Mouse (Mus musculus) heart, embryonic 16.5 days (tissue): ENCODE measurements around the gene Kctd7. TPM values are rescaled to one million over a fixed set of nuclear protein-coding genes. Genes with fewer than 3 reads are reported as not detected.
A peak's percentile ranks its signal among the peaks of the same experiment; 100 is the strongest.

Source experiments
- ATAC-seq: fragments of 200-750 bp; cut with Nextera tagmentation; replicated peaks from 2 replicates; pipeline ENCODE4 v1.8.0; 2017; ENCODE audit warnings: moderate number of reproducible peaks; ENCODE audit not compliant: insufficient read depth, low FRiP score; ENCODE audit errors: extremely low read depth
- H3K27ac ChIP-seq: fragments of 300-500 bp; sonication (generic); 2 replicates; pipeline ENCODE4 v1.5.1; 2014; ENCODE audit warnings: mild to moderate bottlenecking, low read length, control low read depth, moderate library complexity
- H3K27me3 ChIP-seq: fragments of 300-500 bp; sonication (generic); 2 replicates; pipeline ENCODE4 v1.6.1; 2014; ENCODE audit warnings: low read length, mixed read lengths; ENCODE audit not compliant: control insufficient read depth, insufficient read depth
- H3K36me3 ChIP-seq: fragments of 300-500 bp; sonication (generic); 2 replicates; pipeline ENCODE4 v1.6.1; 2014; ENCODE audit not compliant: control insufficient read depth, insufficient read depth
- H3K4me1 ChIP-seq: fragments of 300-500 bp; sonication (generic); 2 replicates; pipeline ENCODE4 v1.6.1; 2014; ENCODE audit warnings: low read length, mixed read lengths; ENCODE audit not compliant: control insufficient read depth, insufficient read depth
- H3K4me2 ChIP-seq: fragments of 300-500 bp; sonication (generic); 2 replicates; pipeline ENCODE4 v1.6.1; 2014; ENCODE audit warnings: low read depth, mild to moderate bottlenecking, control low read depth, low read length
- H3K4me3 ChIP-seq: fragments of 300-500 bp; sonication (generic); 2 replicates; pipeline ENCODE4 v1.5.1; 2014; ENCODE audit warnings: mild to moderate bottlenecking, control low read depth, low read length
- H3K9ac ChIP-seq: fragments of 300-500 bp; sonication (generic); 2 replicates; pipeline ENCODE4 v1.6.1; 2014; ENCODE audit warnings: low read length, control low read depth
- H3K9me3 ChIP-seq: fragments of 300-500 bp; sonication (generic); replicated peaks from 2 replicates; pipeline ENCODE4 v1.6.1; 2016; ENCODE audit warnings: low read length; ENCODE audit not compliant: control insufficient read depth
- WGBS: fragments of 180-500 bp; shearing (Covaris S2); extraction: QIAGEN DNeasy Blood & Tissue Kit; methylation state at CpG from one replicate; pipeline ENCODE4 v1.1.7; 2014; 5-methylcytosine and 5-hydroxymethylcytosine counted together
- polyA plus RNA-seq: library from polyadenylated mRNA; unstranded; fragments of >200 nt; fragmentation: Nextera tagmentation; extraction: Ambion mirVana; gene quantifications from 2 replicates; pipeline ENCODE4 v1.2.1, GENCODE M21; 2015

The Kctd7 gene
- polyA plus RNA-seq, 1 experiment from 2014 or later, result 5.5 TPM

DNA sequence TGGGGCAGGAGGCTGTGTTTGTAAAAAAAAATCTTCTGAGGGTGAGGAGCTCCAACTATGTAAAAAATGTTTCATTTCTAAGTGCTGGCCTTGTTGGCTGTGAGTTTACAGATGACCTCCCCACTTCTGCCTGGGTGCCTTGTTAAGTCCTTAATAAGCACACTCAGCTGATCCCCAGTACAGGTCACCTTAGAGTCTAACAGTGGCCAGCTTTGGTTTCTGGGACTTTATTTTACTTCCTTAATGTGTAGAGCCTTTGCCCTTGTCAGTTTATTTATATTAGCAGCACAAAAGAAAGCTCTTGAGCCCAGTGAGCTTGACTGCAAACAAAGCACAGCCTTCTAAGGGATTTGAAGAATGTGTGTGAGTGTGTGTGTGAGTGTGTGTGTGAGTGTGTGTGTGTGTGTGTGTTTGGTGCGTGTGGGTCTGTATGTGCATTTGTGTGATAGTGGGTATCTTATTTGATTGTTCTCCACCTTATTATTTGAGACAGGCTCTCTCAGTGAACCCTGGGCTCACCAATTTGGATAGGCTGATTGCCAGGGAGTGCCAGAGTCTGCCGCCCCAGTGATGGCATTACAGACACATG lies 47.8 kb downstream of the Kctd7 start:
- H3K27ac ChIP-seq, result peak overlapping the region; percentile 46
- WGBS, result 42% methylated on average over 2 of the region's 2 CpGs
- no peaks in the 10 kb centered on the region for H3K27me3 ChIP-seq
- peaks cover 25% of the 10 kb centered on the region for H3K36me3 ChIP-seq
- peaks cover 18% of the 10 kb centered on the region for H3K4me1 ChIP-seq
- H3K4me2 ChIP-seq, result no peak overlapping the region
- H3K9me3 ChIP-seq, result no peaks in the 10 kb centered on the region
- ATAC-seq, result no peak
- H3K9ac ChIP-seq, result 0 out of 2 replicates have a peak overlapping the region, but pooled peaks have one; percentile 13
- H3K4me3 ChIP-seq, result no peak overlapping the region

GRCm38 (mm10) chr5:130193760-130194159 lies 49.1 kb downstream of the Kctd7 start:
- Histone ChIP-seq H3K27ac (no peak overlapping the region), H3K4me2 (no peak overlapping the region), H3K27me3 (no peaks in the 10 kb centered on the region), H3K36me3 (peaks cover 30% of the 10 kb centered on the region), H3K9me3 (no peaks in the 10 kb centered on the region), H3K4me1 (peaks cover 18% of the 10 kb centered on the region), H3K9ac (no peak overlapping the region), H3K4me3 (no peak overlapping the region)
- WGBS, result 82% methylated on average over 3 of the region's 3 CpGs
- no peak for ATAC-seq

DNA sequence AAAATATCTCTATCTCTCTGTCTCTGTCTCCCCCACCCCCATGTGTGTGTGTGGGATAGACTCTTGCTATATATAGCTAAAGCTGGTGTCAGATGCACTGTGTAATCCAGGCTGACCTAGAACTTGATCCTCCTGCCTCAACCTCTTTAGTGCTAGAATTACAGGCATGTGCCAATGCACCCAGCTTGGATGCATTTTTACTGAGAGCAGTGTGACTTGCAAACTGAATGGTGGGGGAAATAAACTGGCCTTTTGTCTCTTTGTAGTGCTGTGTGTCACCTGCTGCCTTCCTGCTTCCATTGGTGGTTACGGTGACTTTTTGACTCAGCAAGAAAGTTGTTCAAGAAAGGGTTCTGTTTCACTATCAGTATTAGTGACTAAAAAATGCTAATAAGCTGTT lies 51.6 kb downstream of the Kctd7 start:
- Histone ChIP-seq H3K27ac (no peak overlapping the region), H3K27me3 (no peaks in the 10 kb centered on the region), H3K9ac (no peak overlapping the region), H3K9me3 (no peaks in the 10 kb centered on the region), H3K4me1 (peaks cover 18% of the 10 kb centered on the region), H3K4me3 (no peak overlapping the region), H3K4me2 (no peak overlapping the region), H3K36me3 (peaks cover 26% of the 10 kb centered on the region)
- ATAC-seq, result no peak
- WGBS, result 88% methylated on average over 1 of the region's 1 CpGs

DNA sequence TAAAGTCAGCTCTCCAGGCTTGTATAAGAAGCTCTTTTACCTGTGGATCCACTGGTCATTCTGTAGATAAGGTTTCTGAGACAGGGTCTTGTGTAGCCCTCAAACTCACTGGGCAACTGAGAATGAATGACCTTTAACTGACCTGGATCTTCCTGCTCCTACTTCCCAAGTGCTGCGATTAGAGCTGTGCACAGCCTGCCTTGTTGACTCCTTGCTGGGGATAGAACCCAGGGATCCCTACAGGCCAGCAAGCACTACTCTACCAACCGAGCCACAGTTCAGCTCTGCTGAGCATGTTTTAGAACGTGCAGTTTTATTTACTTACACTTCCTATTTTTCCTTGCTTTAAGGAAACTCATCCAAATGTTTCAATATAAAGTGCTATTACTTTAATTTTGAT lies 52.8 kb downstream of the Kctd7 start:
- Histone ChIP-seq H3K4me3 (no peak overlapping the region), H3K9me3 (no peaks in the 10 kb centered on the region), H3K36me3 (peaks cover 29% of the 10 kb centered on the region), H3K27ac (no peak overlapping the region), H3K9ac (no peak overlapping the region), H3K27me3 (no peaks in the 10 kb centered on the region), H3K4me1 (peaks cover 12% of the 10 kb centered on the region), H3K4me2 (no peak overlapping the region)
- no peak for ATAC-seq
- 57% methylated on average over 3 of the region's 3 CpGs for WGBS

- Histone ChIP-seq H3K9ac (no peak overlapping the region), H3K27ac (no peak overlapping the region), H3K9me3 (no peaks in the 10 kb centered on the region), H3K27me3 (no peaks in the 10 kb centered on the region), H3K4me1 (peaks cover 9% of the 10 kb centered on the region), H3K4me2 (no peak overlapping the region), H3K4me3 (no peak overlapping the region), H3K36me3 (peaks cover 29% of the 10 kb centered on the region)
- ATAC-seq, result no peak
- WGBS, result 91% methylated on average over 7 of the region's 7 CpGs
Measured at GRCm38 (mm10) chr5:130197981-130198380, 53.3 kb downstream of the Kctd7 start.

GRCm38 (mm10) chr5:130200233-130201029 lies 55.8 kb downstream of the Kctd7 start:
- peaks cover 6% of the 10 kb centered on the region for H3K4me1 ChIP-seq
- H3K36me3 ChIP-seq, result peaks cover 25% of the 10 kb centered on the region
- WGBS, result 73% methylated on average over 10 of the region's 10 CpGs
- no peaks in the 10 kb centered on the region for H3K9me3 ChIP-seq
- H3K27me3 ChIP-seq, result no peaks in the 10 kb centered on the region
- no peak overlapping the region for H3K9ac ChIP-seq
- H3K4me2 ChIP-seq, result no peak overlapping the region
- no peak overlapping the region for H3K4me3 ChIP-seq
- no peak overlapping the region for H3K27ac ChIP-seq
- ATAC-seq, result no peak

- Histone ChIP-seq H3K9me3 (no peaks in the 10 kb centered on the region), H3K4me2 (no peak overlapping the region), H3K27me3 (no peaks in the 10 kb centered on the region), H3K27ac (no peak overlapping the region), H3K36me3 (peaks cover 18% of the 10 kb centered on the region), H3K9ac (no peak overlapping the region), H3K4me3 (no peak overlapping the region), H3K4me1 (no peaks in the 10 kb centered on the region)
- 55% methylated on average over 4 of the region's 4 CpGs for WGBS
- ATAC-seq, result no peak
Measured at GRCm38 (mm10) chr5:130203948-130204347, 59.3 kb downstream of the Kctd7 start.

GRCm38 (mm10) chr5:130204560-130204959 lies 59.9 kb downstream of the Kctd7 start:
- no peak overlapping the region for H3K4me3 ChIP-seq
- no peak for ATAC-seq
- no peaks in the 10 kb centered on the region for H3K27me3 ChIP-seq
- no peak overlapping the region for H3K27ac ChIP-seq
- no peaks in the 10 kb centered on the region for H3K9me3 ChIP-seq
- 83% methylated on average over 6 of the region's 6 CpGs for WGBS
- peaks cover 24% of the 10 kb centered on the region for H3K36me3 ChIP-seq
- H3K4me2 ChIP-seq, result no peak overlapping the region
- H3K4me1 ChIP-seq, result no peaks in the 10 kb centered on the region
- H3K9ac ChIP-seq, result no peak overlapping the region
